Mouse (Mus musculus) liver, embryonic 15.5 days (tissue): Measurements from ENCODE around the gene Col25a1. TPM values are rescaled to one million over a fixed set of nuclear protein-coding genes. Genes with fewer than 3 reads are reported as not detected.

Experiments used
- ATAC-seq: fragments of 200-750 bp; cut with Nextera tagmentation; 2 replicates; pipeline ENCODE4 v1.8.0; 2017; ENCODE audit warnings: moderate number of reproducible peaks, mild to moderate bottlenecking, moderate library complexity; ENCODE audit not compliant: insufficient read depth
- H3K27ac ChIP-seq: fragments of 300-500 bp; sonication (generic); replicated peaks from 2 replicates; pipeline ENCODE4 v1.5.1; 2015; ENCODE audit warnings: mild to moderate bottlenecking, inconsistent platforms
- H3K27me3 ChIP-seq: fragments of 300-500 bp; sonication (generic); 2 replicates; pipeline ENCODE4 v1.6.1; 2015; ENCODE audit warnings: mild to moderate bottlenecking, inconsistent platforms
- H3K36me3 ChIP-seq: fragments of 300-500 bp; sonication (generic); replicated peaks from 2 replicates; pipeline ENCODE4 v1.6.1; 2015; ENCODE audit warnings: moderate library complexity, mild to moderate bottlenecking, inconsistent platforms
- H3K4me1 ChIP-seq: fragments of 300-500 bp; sonication (generic); replicated peaks from 2 replicates; pipeline ENCODE4 v1.6.1; 2015; ENCODE audit warnings: inconsistent platforms
- H3K4me2 ChIP-seq: fragments of 300-500 bp; sonication (generic); 2 replicates; pipeline ENCODE4 v1.6.1; 2015; ENCODE audit warnings: moderate library complexity, mild to moderate bottlenecking, inconsistent platforms
- H3K4me3 ChIP-seq: fragments of 300-500 bp; sonication (generic); replicated peaks from 2 replicates; pipeline ENCODE4 v1.5.1; 2015; ENCODE audit warnings: mild to moderate bottlenecking, inconsistent platforms
- H3K9ac ChIP-seq: fragments of 300-500 bp; sonication (generic); 2 replicates; pipeline ENCODE4 v1.6.1; 2015; ENCODE audit warnings: moderate library complexity, mild to moderate bottlenecking, inconsistent platforms
- H3K9me3 ChIP-seq: fragments of 300-500 bp; sonication (generic); replicated peaks from 2 replicates; pipeline ENCODE4 v1.6.1; 2016; ENCODE audit warnings: inconsistent platforms
- WGBS: fragments of 180-500 bp; shearing (Covaris S2); methylation state at CpG from one replicate; pipeline ENCODE4 v1.1.7; 2015; ENCODE audit warnings: mixed read lengths; ENCODE audit not compliant: insufficient replicate concordance; 5-methylcytosine and 5-hydroxymethylcytosine counted together
- polyA plus RNA-seq: library from polyadenylated mRNA; unstranded; fragments of >200 nt; fragmentation: Nextera tagmentation; extraction: Ambion mirVana; gene quantifications from 2 replicates; pipeline ENCODE4 v1.2.1, GENCODE M21; 2015

Col25a1 gene
- polyA plus RNA-seq, 1 experiment from 2014 or later = 0.79 TPM

- no peaks in the 10 kb centered on the region for H3K9me3 ChIP-seq
- no peaks in the 10 kb centered on the region for H3K27me3 ChIP-seq
- H3K27ac ChIP-seq = no peak overlapping the region
- H3K36me3 ChIP-seq = no peaks in the 10 kb centered on the region
- no peak overlapping the region for H3K9ac ChIP-seq
- no peaks in the 10 kb centered on the region for H3K4me1 ChIP-seq
- no peak for ATAC-seq
- H3K4me3 ChIP-seq = no peak overlapping the region
- 58% methylated on average over 7 of the region's 7 CpGs for WGBS
- H3K4me2 ChIP-seq = no peak overlapping the region
These were observed 121.1 kb downstream of the Col25a1 start for GRCm38 (mm10) chr3:130252355-130252754.

- WGBS = 66% methylated on average over 3 of the region's 3 CpGs
These were observed 124.8 kb downstream of the Col25a1 start for GRCm38 (mm10) chr3:130256059-130256458.

GRCm38 (mm10) chr3:130256610-130257009 lies 125.3 kb downstream of the Col25a1 start:
- ATAC-seq = no peak
- 64% methylated on average over 7 of the region's 7 CpGs for WGBS
- no peak overlapping the region for H3K4me2 ChIP-seq
- no peaks in the 10 kb centered on the region for H3K9me3 ChIP-seq
- no peak overlapping the region for H3K27ac ChIP-seq
- H3K4me3 ChIP-seq = no peak overlapping the region
- no peaks in the 10 kb centered on the region for H3K27me3 ChIP-seq
- H3K36me3 ChIP-seq = no peaks in the 10 kb centered on the region
- no peak overlapping the region for H3K9ac ChIP-seq
- no peaks in the 10 kb centered on the region for H3K4me1 ChIP-seq

More at GRCm38 (mm10) chr3:130256059-130256458, 124.8 kb downstream of the Col25a1 start:
- Histone ChIP-seq H3K4me3 (no peak overlapping the region), H3K27me3 (no peaks in the 10 kb centered on the region), H3K4me2 (no peak overlapping the region), H3K27ac (no peak overlapping the region), H3K36me3 (no peaks in the 10 kb centered on the region), H3K9ac (no peak overlapping the region), H3K4me1 (no peaks in the 10 kb centered on the region), H3K9me3 (no peaks in the 10 kb centered on the region)
- no peak for ATAC-seq

GRCm38 (mm10) chr3:130259670-130260069 lies 128.4 kb downstream of the Col25a1 start:
- ATAC-seq = no peak
- Histone ChIP-seq H3K36me3 (no peaks in the 10 kb centered on the region), H3K9me3 (no peaks in the 10 kb centered on the region), H3K27ac (no peak overlapping the region), H3K4me3 (no peak overlapping the region), H3K9ac (no peak overlapping the region), H3K4me2 (no peak overlapping the region), H3K27me3 (no peaks in the 10 kb centered on the region), H3K4me1 (no peaks in the 10 kb centered on the region)
- WGBS = 48% methylated on average over 2 of the region's 2 CpGs

- no peak for ATAC-seq
- H3K9me3 ChIP-seq = no peaks in the 10 kb centered on the region
- H3K4me3 ChIP-seq = no peak overlapping the region
- no peaks in the 10 kb centered on the region for H3K36me3 ChIP-seq
- H3K9ac ChIP-seq = no peak overlapping the region
- H3K4me2 ChIP-seq = no peak overlapping the region
- WGBS = 69% methylated on average over 2 of the region's 2 CpGs
- H3K27me3 ChIP-seq = no peaks in the 10 kb centered on the region
- no peaks in the 10 kb centered on the region for H3K4me1 ChIP-seq
- H3K27ac ChIP-seq = no peak overlapping the region
These were observed 129.0 kb downstream of the Col25a1 start for GRCm38 (mm10) chr3:130260316-130260715.

- Histone ChIP-seq H3K9ac (no peak overlapping the region), H3K9me3 (no peaks in the 10 kb centered on the region), H3K27me3 (no peaks in the 10 kb centered on the region), H3K27ac (no peak overlapping the region), H3K36me3 (no peaks in the 10 kb centered on the region), H3K4me2 (no peak overlapping the region), H3K4me1 (no peaks in the 10 kb centered on the region), H3K4me3 (no peak overlapping the region)
- no peak for ATAC-seq
- WGBS = 74% methylated on average over 9 of the region's 9 CpGs
These were observed 133.8 kb downstream of the Col25a1 start for GRCm38 (mm10) chr3:130265104-130265503.

- H3K4me3 ChIP-seq = no peak overlapping the region
- H3K36me3 ChIP-seq = no peaks in the 10 kb centered on the region
- H3K9ac ChIP-seq = no peak overlapping the region
- H3K27me3 ChIP-seq = no peaks in the 10 kb centered on the region
- no peaks in the 10 kb centered on the region for H3K9me3 ChIP-seq
- H3K4me1 ChIP-seq = no peaks in the 10 kb centered on the region
- no peak overlapping the region for H3K4me2 ChIP-seq
- no peak for ATAC-seq
- H3K27ac ChIP-seq = no peak overlapping the region
- WGBS = 74% methylated on average over 3 of the region's 3 CpGs
These were observed 139.2 kb downstream of the Col25a1 start for GRCm38 (mm10) chr3:130270509-130270908.

- Histone ChIP-seq H3K9me3 (no peaks in the 10 kb centered on the region), H3K27me3 (no peaks in the 10 kb centered on the region), H3K27ac (no peak overlapping the region), H3K4me1 (no peaks in the 10 kb centered on the region), H3K36me3 (no peaks in the 10 kb centered on the region), H3K9ac (no peak overlapping the region), H3K4me3 (no peak overlapping the region), H3K4me2 (no peak overlapping the region)
- 37% methylated on average over 2 of the region's 2 CpGs for WGBS
- ATAC-seq = no peak
These were observed 142.6 kb downstream of the Col25a1 start for GRCm38 (mm10) chr3:130273949-130274348.

GRCm38 (mm10) chr3:130278298-130279050 lies 147.2 kb downstream of the Col25a1 start:
- Histone ChIP-seq H3K36me3 (no peaks in the 10 kb centered on the region), H3K9ac (no peak overlapping the region), H3K9me3 (no peaks in the 10 kb centered on the region), H3K27ac (no peak overlapping the region), H3K4me2 (no peak overlapping the region), H3K4me3 (no peak overlapping the region), H3K4me1 (no peaks in the 10 kb centered on the region), H3K27me3 (no peaks in the 10 kb centered on the region)
- 56% methylated on average over 10 of the region's 10 CpGs for WGBS
- ATAC-seq = no peak

GRCm38 (mm10) chr3:130283011-130283760 lies 151.9 kb downstream of the Col25a1 start:
- no peaks in the 10 kb centered on the region for H3K27me3 ChIP-seq
- H3K4me3 ChIP-seq = no peak overlapping the region
- ATAC-seq = no peak
- WGBS = 58% methylated on average over 11 of the region's 11 CpGs
- H3K36me3 ChIP-seq = no peaks in the 10 kb centered on the region
- no peak overlapping the region for H3K27ac ChIP-seq
- no peaks in the 10 kb centered on the region for H3K9me3 ChIP-seq
- no peaks in the 10 kb centered on the region for H3K4me1 ChIP-seq
- no peak overlapping the region for H3K4me2 ChIP-seq
- H3K9ac ChIP-seq = no peak overlapping the region

- 50% methylated on average over 2 of the region's 2 CpGs for WGBS
- Histone ChIP-seq H3K4me1 (no peaks in the 10 kb centered on the region), H3K9me3 (no peaks in the 10 kb centered on the region), H3K9ac (no peak overlapping the region), H3K27me3 (no peaks in the 10 kb centered on the region), H3K4me2 (no peak overlapping the region), H3K36me3 (no peaks in the 10 kb centered on the region), H3K27ac (no peak overlapping the region), H3K4me3 (no peak overlapping the region)
- ATAC-seq = no peak
These were observed 156.8 kb downstream of the Col25a1 start for GRCm38 (mm10) chr3:130288102-130288501.
